Mouse (Mus musculus) limb, embryonic 11.5 days (tissue): Measurements from ENCODE around the gene Jpt1. TPM values are rescaled to one million over a fixed set of nuclear protein-coding genes. Genes with fewer than 3 reads are reported as not detected.
"Not testable (repeated sequence)": the region's sequence is repeated elsewhere in the genome, so short reads cannot be mapped to it uniquely, and the experiment has no call there.

Experiments used
- ATAC-seq: fragments of 200-750 bp; cut with Nextera tagmentation; 2 replicates; pipeline ENCODE4 v1.8.0; 2017; ENCODE audit warnings: low read depth; ENCODE audit not compliant: insufficient number of reproducible peaks, low FRiP score, low TSS enrichment
- DNase-seq: peaks from one replicate; pipeline ENCODE4 v3.0.0-alpha.2; 2015; ENCODE audit warnings: low spot score
- H3K27ac ChIP-seq: fragments of 300-500 bp; sonication (generic); replicated peaks from 2 replicates; pipeline ENCODE4 v1.5.1; 2014; ENCODE audit warnings: low read depth, mild to moderate bottlenecking, low read length
- H3K27me3 ChIP-seq: fragments of 300-500 bp; sonication (generic); 2 replicates; pipeline ENCODE4 v1.6.1; 2014; ENCODE audit warnings: mild to moderate bottlenecking, low read length, mixed read lengths; ENCODE audit not compliant: control insufficient read depth, insufficient read depth
- H3K36me3 ChIP-seq: fragments of 300-500 bp; sonication (generic); 2 replicates; pipeline ENCODE4 v1.6.1; 2014; ENCODE audit warnings: mild to moderate bottlenecking, low read length, moderate library complexity, mixed read lengths; ENCODE audit not compliant: control insufficient read depth, insufficient read depth
- H3K4me1 ChIP-seq: fragments of 300-500 bp; sonication (generic); 2 replicates; pipeline ENCODE4 v1.6.1; 2014; ENCODE audit warnings: low read length, mixed read lengths; ENCODE audit not compliant: control insufficient read depth, insufficient read depth
- H3K4me2 ChIP-seq: fragments of 300-500 bp; sonication (generic); 2 replicates; pipeline ENCODE4 v1.6.1; 2014; ENCODE audit warnings: low read depth, mild to moderate bottlenecking, moderate library complexity; ENCODE audit not compliant: severe bottlenecking
- H3K4me3 ChIP-seq: fragments of 300-500 bp; sonication (generic); 2 replicates; pipeline ENCODE4 v1.5.1; 2014; ENCODE audit warnings: low read depth, low read length
- H3K9ac ChIP-seq: fragments of 300-500 bp; sonication (generic); 2 replicates; pipeline ENCODE4 v1.6.1; 2014; ENCODE audit warnings: mild to moderate bottlenecking, low read length
- H3K9me3 ChIP-seq: fragments of 300-500 bp; sonication (generic); 2 replicates; pipeline ENCODE4 v1.6.1; 2016; ENCODE audit warnings: low read length; ENCODE audit not compliant: control insufficient read depth
- WGBS: fragments of 180-500 bp; shearing (Covaris S2); extraction: QIAGEN DNeasy Blood & Tissue Kit; methylation state at CpG from one replicate; pipeline ENCODE4 v1.1.7; 2014; 5-methylcytosine and 5-hydroxymethylcytosine counted together
- polyA plus RNA-seq: library from polyadenylated mRNA; unstranded; fragments of >200 nt; fragmentation: Nextera tagmentation; extraction: Ambion mirVana; gene quantifications from 2 replicates; pipeline ENCODE4 v1.2.1, GENCODE M21; 2014

The Jpt1 gene
- polyA plus RNA-seq, 1 experiment from 2014 or later: 537 TPM

DNA sequence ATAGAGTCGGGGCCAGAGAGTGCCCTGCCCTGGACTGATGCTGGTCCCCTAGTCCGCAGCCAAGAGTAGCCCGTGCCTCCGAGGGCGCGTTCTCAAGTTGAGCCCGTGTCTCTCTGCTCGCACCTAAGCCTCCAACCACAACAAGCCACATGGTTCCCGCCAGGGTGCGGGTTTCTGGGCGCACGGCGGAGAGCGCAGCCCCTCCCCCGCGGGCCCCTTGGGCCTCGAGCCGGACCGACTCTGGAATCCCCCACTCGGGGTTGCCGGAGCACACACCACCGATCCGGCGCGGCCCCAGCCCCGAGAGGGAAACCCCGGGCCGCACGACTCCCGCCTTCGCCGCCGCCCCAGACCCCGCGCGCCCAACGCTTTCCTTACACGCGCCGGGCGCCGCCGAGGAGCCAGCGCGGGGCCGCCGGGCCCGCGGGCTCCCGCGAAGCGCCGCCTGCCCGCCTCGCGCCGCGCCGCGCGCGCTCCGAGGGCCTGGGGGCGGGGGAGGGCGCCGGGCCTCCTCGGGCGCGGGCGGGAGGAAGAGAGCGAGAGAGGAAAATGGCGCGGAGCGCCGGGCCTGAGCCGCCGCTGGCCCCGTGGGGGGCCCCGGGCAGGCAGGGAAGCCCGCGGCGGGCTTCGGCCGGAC lies 21.3 kb upstream of the Jpt1 start:
- DNase-seq (peak; percentile 77), ATAC-seq (peak; percentile 67)
- Histone ChIP-seq H3K4me3 (peak overlapping the region; percentile 87), H3K9ac (peak overlapping the region; percentile 99), H3K27ac (peak overlapping the region; percentile 100), H3K9me3 (no peaks in the 10 kb centered on the region), H3K4me1 (no peaks in the 10 kb centered on the region), H3K4me2 (peak overlapping the region; percentile 51), H3K36me3 (peaks cover 7% of the 10 kb centered on the region; the same call in 1 of the 2 replicates), H3K27me3 (no peaks in the 10 kb centered on the region)
- WGBS: under 1% methylated on average over 69 of the region's 84 CpGs

DNA sequence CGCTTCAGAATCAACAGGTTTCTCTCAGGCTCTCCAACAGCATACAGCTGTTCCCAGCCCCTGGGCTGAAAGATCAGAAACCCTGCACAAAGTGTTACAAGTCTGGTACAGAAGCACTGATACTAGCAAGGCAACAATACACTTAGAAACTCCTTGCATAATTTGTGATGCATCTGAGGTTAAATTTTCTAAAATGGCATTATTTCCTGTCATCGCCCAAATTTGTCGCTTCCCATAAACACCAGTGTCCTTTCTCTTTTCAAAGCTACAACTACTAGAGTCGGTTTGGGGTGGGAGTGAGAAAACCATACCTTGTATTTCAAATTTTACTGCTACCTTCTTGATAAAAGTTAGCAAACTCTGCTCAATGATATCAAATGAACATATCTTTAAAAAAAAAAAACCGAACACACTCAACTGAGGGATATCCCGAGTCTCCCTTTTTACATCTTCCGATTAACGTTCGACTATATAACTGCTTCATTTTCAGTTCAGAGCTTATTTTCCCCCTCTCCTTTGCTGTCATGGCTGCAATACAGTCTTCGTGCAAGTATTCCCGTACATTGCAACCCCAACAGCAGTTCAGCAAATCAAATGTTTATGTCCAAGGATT lies 20.7 kb upstream of the Jpt1 start:
- H3K27me3 ChIP-seq: no peaks in the 10 kb centered on the region
- WGBS: 6% methylated on average over 11 of the region's 11 CpGs
- H3K4me3 ChIP-seq: peak overlapping the region; percentile 87
- no peak overlapping the region for H3K27ac ChIP-seq
- H3K4me1 ChIP-seq: no peaks in the 10 kb centered on the region
- DNase-seq (no peak), ATAC-seq (no peak)
- no peaks in the 10 kb centered on the region for H3K9me3 ChIP-seq
- H3K9ac ChIP-seq: peak overlapping the region; percentile 99
- H3K4me2 ChIP-seq: peak overlapping the region; percentile 51
- H3K36me3 ChIP-seq: peaks cover 12% of the 10 kb centered on the region; the same call in 1 of the 2 replicates

DNA sequence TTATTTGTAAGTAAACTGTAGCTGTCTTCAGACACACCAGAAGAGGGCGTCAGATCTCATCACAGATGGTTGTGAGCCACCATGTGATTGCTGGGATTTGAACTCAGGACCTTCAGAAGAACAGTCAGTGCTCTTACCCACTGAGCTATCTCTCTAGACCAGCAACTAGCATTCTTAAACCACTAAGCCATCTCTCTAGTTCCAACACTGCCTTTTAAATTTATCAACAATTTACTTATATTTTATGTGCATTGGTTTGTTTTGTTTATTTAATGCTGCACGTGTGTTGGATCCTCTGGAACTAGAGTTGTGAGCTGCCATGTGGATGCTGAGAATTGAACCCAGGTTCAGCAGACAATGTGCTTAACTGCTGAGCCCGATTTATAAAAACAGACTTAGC lies 12.3 kb upstream of the Jpt1 start:
- H3K36me3 ChIP-seq: peaks cover 22% of the 10 kb centered on the region; the same call in 1 of the 2 replicates
- H3K4me3 ChIP-seq, H3K27me3 ChIP-seq, DNase-seq, ATAC-seq, H3K4me2 ChIP-seq, H3K4me1 ChIP-seq, H3K9ac ChIP-seq, H3K9me3 ChIP-seq, H3K27ac ChIP-seq: not testable (repeated sequence)
- 86% methylated on average over 3 of the region's 3 CpGs for WGBS

DNA sequence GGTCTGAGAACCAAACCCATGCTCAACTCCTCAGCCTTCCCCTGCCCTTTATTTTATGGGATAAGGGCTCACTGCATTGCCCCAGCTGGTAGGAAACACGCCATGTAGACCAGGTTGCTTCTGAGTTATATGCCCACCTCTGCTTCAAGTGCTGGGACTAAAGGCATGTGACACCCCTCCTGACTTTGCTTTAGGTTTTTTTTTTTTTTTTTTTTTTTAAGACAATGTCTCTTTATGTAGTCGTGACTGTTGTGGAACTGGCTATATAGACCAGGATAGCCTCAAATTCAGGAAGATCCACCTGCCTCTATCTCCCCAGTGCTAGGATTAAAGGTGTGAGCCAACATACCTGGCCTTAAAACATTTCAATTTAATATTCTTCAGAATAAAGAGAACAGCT lies 8.5 kb upstream of the Jpt1 start:
- Histone ChIP-seq H3K9me3 (no peaks in the 10 kb centered on the region), H3K9ac (no peak overlapping the region), H3K4me3 (no peak overlapping the region), H3K36me3 (peaks cover 10% of the 10 kb centered on the region; the same call in 1 of the 2 replicates), H3K27ac (no peak overlapping the region), H3K27me3 (no peaks in the 10 kb centered on the region), H3K4me2 (no peak overlapping the region), H3K4me1 (no peaks in the 10 kb centered on the region)
- no peak for DNase-seq
- ATAC-seq: no peak
- WGBS: 74% methylated on average over 2 of the region's 2 CpGs

DNA sequence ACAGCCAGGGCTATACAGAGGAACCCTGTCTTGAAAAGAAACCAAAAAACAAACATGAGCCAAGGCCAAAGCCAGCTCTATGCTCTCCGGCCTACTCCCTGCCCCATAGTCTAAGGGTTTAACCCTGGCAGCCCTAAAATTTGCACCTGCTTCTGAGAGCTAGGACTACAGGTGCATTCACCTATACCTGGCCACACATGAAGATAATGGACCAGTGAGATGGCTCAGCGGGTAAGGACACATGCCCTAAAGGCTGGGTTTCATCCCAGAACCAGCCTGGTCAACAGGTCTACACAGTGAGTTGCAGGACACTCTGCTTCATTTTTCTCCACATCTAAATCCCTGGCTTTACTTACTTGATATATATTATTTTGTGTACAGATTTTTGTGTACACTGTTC lies 8.1 kb upstream of the Jpt1 start:
- H3K4me2 ChIP-seq: no peak overlapping the region
- DNase-seq (peak; percentile 20), ATAC-seq (no peak)
- H3K36me3 ChIP-seq: peaks cover 7% of the 10 kb centered on the region; the same call in 1 of the 2 replicates
- no peaks in the 10 kb centered on the region for H3K4me1 ChIP-seq
- WGBS: 94% methylated on average over 2 of the region's 2 CpGs
- H3K9me3 ChIP-seq: no peaks in the 10 kb centered on the region
- no peak overlapping the region for H3K9ac ChIP-seq
- H3K27me3 ChIP-seq: no peaks in the 10 kb centered on the region
- H3K27ac ChIP-seq: no peak overlapping the region
- no peak overlapping the region for H3K4me3 ChIP-seq

DNA sequence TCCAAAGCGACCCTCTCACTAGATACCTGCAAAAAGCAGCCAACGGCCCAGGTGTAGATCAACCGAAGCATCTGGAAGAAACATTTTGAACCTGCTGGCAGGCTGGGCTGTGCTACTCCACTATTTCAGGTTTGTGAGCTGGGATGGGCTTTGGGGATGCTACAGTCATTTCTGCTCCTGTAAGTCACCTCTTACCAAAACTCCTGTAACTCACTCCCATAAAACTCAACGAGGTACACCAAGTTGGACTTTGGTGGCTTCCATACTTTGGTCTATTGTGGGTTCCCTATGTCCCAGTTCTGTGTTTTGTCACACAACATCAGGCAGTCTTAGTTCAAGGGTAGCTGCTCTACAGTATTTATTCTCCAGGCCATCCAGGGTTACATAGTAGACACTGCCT lies 6.9 kb upstream of the Jpt1 start:
- Histone ChIP-seq H3K9me3 (no peaks in the 10 kb centered on the region), H3K27me3 (no peaks in the 10 kb centered on the region), H3K9ac (no peak overlapping the region), H3K4me2 (no peak overlapping the region), H3K4me1 (no peaks in the 10 kb centered on the region), H3K36me3 (peaks cover 6% of the 10 kb centered on the region; the same call in 1 of the 2 replicates), H3K27ac (no peak overlapping the region), H3K4me3 (no peak overlapping the region)
- WGBS: 86% methylated on average over 4 of the region's 4 CpGs
- ATAC-seq: no peak
- peak; percentile 20 for DNase-seq

DNA sequence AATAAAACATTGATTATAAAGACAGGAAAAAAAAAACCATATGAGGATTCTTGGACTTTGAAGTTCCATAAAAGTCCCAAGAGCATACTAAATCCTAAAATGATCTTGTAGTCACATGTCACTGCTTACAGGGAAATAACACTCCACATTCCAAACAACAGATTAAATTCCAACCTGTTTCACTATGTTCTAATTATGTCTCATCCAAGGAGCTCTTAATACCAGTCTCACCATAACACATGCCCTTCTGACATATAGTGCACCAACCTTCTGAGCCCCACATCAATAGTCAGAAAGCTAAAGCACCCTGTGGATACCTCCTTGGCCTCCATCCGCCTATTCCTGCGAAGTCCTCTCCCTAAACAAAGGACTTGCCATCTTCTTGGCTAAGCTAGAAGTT lies 6.0 kb upstream of the Jpt1 start:
- no peaks in the 10 kb centered on the region for H3K27me3 ChIP-seq
- H3K9me3 ChIP-seq: no peaks in the 10 kb centered on the region
- WGBS: 88% methylated on average over 2 of the region's 2 CpGs
- ATAC-seq (no peak), DNase-seq (no peak)
- peaks cover 2% of the 10 kb centered on the region; the same call in 1 of the 2 replicates for H3K36me3 ChIP-seq
- no peak overlapping the region for H3K9ac ChIP-seq
- no peak overlapping the region for H3K27ac ChIP-seq
- no peaks in the 10 kb centered on the region for H3K4me1 ChIP-seq
- no peak overlapping the region for H3K4me2 ChIP-seq
- no peak overlapping the region for H3K4me3 ChIP-seq

DNA sequence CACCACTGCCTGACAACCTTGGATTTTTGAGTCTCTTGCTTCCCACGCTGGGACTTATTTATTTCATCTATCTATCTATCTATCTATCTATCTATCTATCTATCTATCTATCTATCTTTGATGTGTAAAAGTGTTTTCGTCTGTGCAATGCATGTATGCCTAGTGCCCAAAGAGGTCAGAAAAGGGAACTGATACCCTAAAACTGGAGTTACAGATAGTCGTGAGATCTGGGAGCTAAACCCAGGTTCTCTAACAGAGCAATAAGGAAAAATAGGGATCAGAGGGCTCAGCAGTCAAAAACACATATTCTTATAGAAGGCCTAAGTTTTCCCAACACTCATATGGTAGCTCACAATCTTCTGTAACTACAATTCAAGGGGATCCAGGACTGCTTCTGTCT lies 5.4 kb upstream of the Jpt1 start:
- no peak overlapping the region for H3K4me2 ChIP-seq
- H3K4me3 ChIP-seq: no peak overlapping the region
- no peak overlapping the region for H3K27ac ChIP-seq
- WGBS: 92% methylated on average over 3 of the region's 3 CpGs
- H3K4me1 ChIP-seq: no peaks in the 10 kb centered on the region
- H3K9me3 ChIP-seq: no peaks in the 10 kb centered on the region
- no peak for ATAC-seq
- H3K27me3 ChIP-seq: no peaks in the 10 kb centered on the region
- no peak for DNase-seq
- no peak overlapping the region for H3K9ac ChIP-seq
- peaks cover 2% of the 10 kb centered on the region; the same call in 1 of the 2 replicates for H3K36me3 ChIP-seq
